Mouse (Mus musculus) liver, embryonic 16.5 days (tissue): ENCODE measurements around the gene AL731706.2. TPM values are rescaled to one million over a fixed set of nuclear protein-coding genes. Genes with fewer than 3 reads are reported as not detected.
"Not testable (repeated sequence)": the region's sequence is repeated elsewhere in the genome, so short reads cannot be mapped to it uniquely, and the experiment has no call there.

Experiments used
- ATAC-seq: fragments of 200-750 bp; cut with Nextera tagmentation; 2 replicates; pipeline ENCODE4 v1.8.0; 2017; ENCODE audit warnings: low read depth, mild to moderate bottlenecking, moderate number of reproducible peaks, moderate library complexity
- H3K27ac ChIP-seq: fragments of 300-500 bp; sonication (generic); 2 replicates; pipeline ENCODE4 v1.5.1; 2014; ENCODE audit warnings: mild to moderate bottlenecking, low read length
- H3K27me3 ChIP-seq: fragments of 300-500 bp; sonication (generic); 2 replicates; pipeline ENCODE4 v1.6.1; 2014; ENCODE audit warnings: low read depth, low read length, mixed read lengths; ENCODE audit not compliant: control insufficient read depth, insufficient read depth
- H3K36me3 ChIP-seq: fragments of 300-500 bp; sonication (generic); 2 replicates; pipeline ENCODE4 v1.6.1; 2014; ENCODE audit warnings: mild to moderate bottlenecking; ENCODE audit not compliant: control insufficient read depth, insufficient read depth
- H3K4me1 ChIP-seq: fragments of 300-500 bp; sonication (generic); 2 replicates; pipeline ENCODE4 v1.6.1; 2014; ENCODE audit warnings: low read depth, low read length, mixed read lengths; ENCODE audit not compliant: control insufficient read depth
- H3K4me2 ChIP-seq: fragments of 300-500 bp; sonication (generic); 2 replicates; pipeline ENCODE4 v1.6.1; 2014; ENCODE audit warnings: low read depth, low read length, mixed read lengths
- H3K4me3 ChIP-seq: fragments of 300-500 bp; sonication (generic); 2 replicates; pipeline ENCODE4 v1.5.1; 2014; ENCODE audit warnings: low read depth, mild to moderate bottlenecking, low read length
- H3K9ac ChIP-seq: fragments of 300-500 bp; sonication (generic); 2 replicates; pipeline ENCODE4 v1.6.1; 2014; ENCODE audit warnings: low read depth, low read length
- H3K9me3 ChIP-seq: fragments of 300-500 bp; sonication (generic); replicated peaks from 2 replicates; pipeline ENCODE4 v1.6.1; 2016; ENCODE audit warnings: low read length; ENCODE audit not compliant: control insufficient read depth
- WGBS: fragments of 180-500 bp; shearing (Covaris S2); extraction: QIAGEN DNeasy Blood & Tissue Kit; methylation state at CpG from one replicate; pipeline ENCODE4 v1.1.7; 2014; ENCODE audit not compliant: insufficient replicate concordance; 5-methylcytosine and 5-hydroxymethylcytosine counted together
- polyA plus RNA-seq: library from polyadenylated mRNA; unstranded; fragments of >200 nt; fragmentation: Nextera tagmentation; extraction: Ambion mirVana; gene quantifications from 2 replicates; pipeline ENCODE4 v1.2.1, GENCODE M21; 2015

AL731706.2 gene
- polyA plus RNA-seq, 1 experiment from 2014 or later: 14.6 TPM

DNA sequence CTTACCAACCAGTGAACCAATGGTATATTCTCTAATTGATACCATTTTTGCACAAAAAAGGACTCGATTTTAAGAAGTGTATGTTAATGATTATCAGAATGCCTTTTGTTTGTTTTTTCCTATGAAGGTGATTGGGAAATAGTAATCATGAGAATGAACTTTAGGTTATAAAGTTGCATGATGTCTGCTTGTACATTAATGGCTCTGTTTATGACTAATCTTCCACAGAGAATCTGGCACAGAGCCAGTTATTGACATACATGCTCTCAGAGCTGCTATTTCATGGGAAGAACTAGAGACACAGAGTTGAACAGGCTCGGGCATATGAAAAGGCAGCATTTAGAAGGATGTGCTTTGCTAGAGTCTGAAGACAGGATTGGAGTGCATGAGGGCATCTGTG lies 10.7 kb upstream of the AL731706.2 start:
- H3K27ac ChIP-seq: no peak overlapping the region
- 61% methylated on average over 2 of the region's 2 CpGs for WGBS
- no peaks in the 10 kb centered on the region for H3K27me3 ChIP-seq
- H3K4me1 ChIP-seq: peaks cover 8% of the 10 kb centered on the region
- no peak overlapping the region for H3K4me3 ChIP-seq
- no peak for ATAC-seq
- no peaks in the 10 kb centered on the region for H3K36me3 ChIP-seq
- no peak overlapping the region for H3K4me2 ChIP-seq
- no peak overlapping the region for H3K9ac ChIP-seq
- H3K9me3 ChIP-seq: no peaks in the 10 kb centered on the region

GRCm38 (mm10) chr2:136894494-136894893 lies 9.0 kb upstream of the AL731706.2 start:
- Histone ChIP-seq H3K36me3 (no peaks in the 10 kb centered on the region), H3K4me2 (no peak overlapping the region), H3K27me3 (no peaks in the 10 kb centered on the region), H3K9me3 (no peaks in the 10 kb centered on the region), H3K4me1 (peaks cover 14% of the 10 kb centered on the region), H3K27ac (no peak overlapping the region), H3K4me3 (no peak overlapping the region), H3K9ac (no peak overlapping the region)
- WGBS: 41% methylated on average over 2 of the region's 2 CpGs
- no peak for ATAC-seq

DNA sequence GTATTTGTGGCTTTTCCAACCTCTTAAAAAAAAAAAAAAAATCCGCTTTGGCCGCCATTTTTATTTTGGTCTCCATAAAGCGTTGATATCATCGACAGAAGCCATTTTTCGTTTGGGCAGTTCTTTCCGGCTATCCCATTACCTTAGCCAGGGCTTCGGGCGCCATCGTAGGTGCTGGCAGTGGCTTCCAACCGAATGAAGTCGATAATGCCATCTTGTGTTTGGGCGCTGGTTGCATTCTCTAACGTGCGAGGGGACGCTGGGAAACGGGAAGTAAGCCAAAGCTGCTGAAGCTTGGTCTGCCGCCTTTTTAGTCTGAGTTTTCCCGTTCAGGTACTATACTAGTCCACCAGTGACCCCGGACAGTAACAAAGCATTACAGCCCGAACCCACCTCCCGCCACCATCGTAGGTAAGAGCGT lies 6.5 kb upstream of the AL731706.2 start:
- WGBS: 0% methylated on average over 23 of the region's 23 CpGs
- ATAC-seq: peak; percentile 64
- Histone ChIP-seq H3K36me3 (no peaks in the 10 kb centered on the region), H3K4me2 (peak overlapping the region; percentile 49), H3K4me3 (peak overlapping the region; percentile 96), H3K27me3 (no peaks in the 10 kb centered on the region), H3K4me1 (peaks cover 14% of the 10 kb centered on the region), H3K9ac (peak overlapping the region; percentile 87), H3K9me3 (no peaks in the 10 kb centered on the region), H3K27ac (peak overlapping the region; percentile 97)

- Histone ChIP-seq H3K36me3 (no peaks in the 10 kb centered on the region), H3K27ac (peak within 1 kb of the TSS; percentile 97), H3K9ac (peak within 1 kb of the TSS; percentile 87), H3K4me2 (peak within 1 kb of the TSS; percentile 53), H3K4me1 (peaks cover 13% of the 10 kb centered on the region), H3K4me3 (peak within 1 kb of the TSS; percentile 96), H3K9me3 (no peaks in the 10 kb centered on the region), H3K27me3 (no peaks in the 10 kb centered on the region)
- peak; percentile 93 for ATAC-seq
- under 1% methylated on average over 49 of the region's 49 CpGs for WGBS
These were observed 5.8 kb upstream of the AL731706.2 start, which contains the start of the genes Slx4ip, AL731706.1 and Mkks for GRCm38 (mm10) chr2:136891068-136891950. Slx4ip (plus strand) TSS chr2:136891218. AL731706.1 (minus strand) TSS chr2:136891389. Mkks (minus strand) TSS chr2:136891389.

DNA sequence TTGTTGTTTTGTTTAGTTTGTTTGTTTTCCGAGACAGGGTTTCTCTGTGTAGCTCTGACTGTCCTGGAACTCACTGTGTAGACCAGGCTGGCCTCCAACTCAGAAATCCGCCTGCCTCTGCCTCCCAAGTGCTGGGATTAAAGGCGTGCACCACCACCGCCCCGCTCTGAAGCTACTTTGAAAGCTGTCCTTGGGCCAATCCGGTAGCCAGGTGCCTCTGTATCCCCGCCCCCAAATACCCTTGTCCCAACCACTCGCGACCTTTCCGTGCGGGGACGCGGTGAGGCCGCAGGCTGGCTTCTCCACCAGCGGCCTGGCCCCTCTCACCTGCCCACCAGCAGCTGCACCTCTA lies 5.2 kb upstream of the AL731706.2 start:
- peak overlapping the region; percentile 97 for H3K27ac ChIP-seq
- H3K4me2 ChIP-seq: peak overlapping the region; percentile 53
- H3K9me3 ChIP-seq, H3K27me3 ChIP-seq, H3K36me3 ChIP-seq: not testable (repeated sequence)
- peaks cover 11% of the 10 kb centered on the region for H3K4me1 ChIP-seq
- 3% methylated on average over 15 of the region's 15 CpGs for WGBS
- H3K4me3 ChIP-seq: peak overlapping the region; percentile 96
- ATAC-seq: peak; percentile 71
- H3K9ac ChIP-seq: peak overlapping the region; percentile 87

GRCm38 (mm10) chr2:136886846-136887245 lies 1.4 kb upstream of the AL731706.2 start:
- Histone ChIP-seq H3K9ac (no peak overlapping the region), H3K27ac (no peak overlapping the region), H3K36me3 (peaks cover 4% of the 10 kb centered on the region), H3K27me3 (no peaks in the 10 kb centered on the region), H3K4me1 (peaks cover 6% of the 10 kb centered on the region), H3K4me3 (no peak overlapping the region), H3K9me3 (no peaks in the 10 kb centered on the region), H3K4me2 (no peak overlapping the region)
- ATAC-seq: no peak
- 62% methylated on average over 4 of the region's 4 CpGs for WGBS

GRCm38 (mm10) chr2:136854543-136855388 lies 30.7 kb downstream of the AL731706.2 start:
- no peak for ATAC-seq
- Histone ChIP-seq H3K9me3 (no peaks in the 10 kb centered on the region), H3K9ac (no peak overlapping the region), H3K27me3 (no peaks in the 10 kb centered on the region), H3K4me1 (no peaks in the 10 kb centered on the region), H3K4me3 (no peak overlapping the region), H3K4me2 (no peak overlapping the region), H3K36me3 (no peaks in the 10 kb centered on the region), H3K27ac (no peak overlapping the region)
- WGBS: 47% methylated on average over 5 of the region's 5 CpGs

DNA sequence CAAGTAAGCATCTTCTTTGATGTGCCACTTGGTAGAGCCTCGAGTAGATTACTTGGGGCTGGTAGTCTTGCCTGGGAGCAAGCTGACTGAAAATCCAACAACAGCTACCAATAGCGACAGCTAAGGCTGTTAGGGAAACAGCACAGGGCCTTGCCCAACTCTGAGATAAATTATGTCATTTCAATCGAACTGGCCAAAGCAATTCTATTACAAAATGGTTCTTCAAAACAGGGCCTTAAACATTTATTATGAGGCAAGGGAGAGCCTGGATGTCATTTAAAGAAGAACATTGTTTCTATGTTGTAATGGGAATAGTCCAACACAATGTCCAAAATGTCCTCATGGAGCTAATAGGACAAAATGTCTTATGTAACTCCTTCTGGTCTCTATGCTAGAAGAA lies 35.1 kb downstream of the AL731706.2 start:
- no peak overlapping the region for H3K4me2 ChIP-seq

More for the DNA sequence above, 35.1 kb downstream of the AL731706.2 start:
- Histone ChIP-seq H3K27me3 (no peaks in the 10 kb centered on the region), H3K4me1 (no peaks in the 10 kb centered on the region), H3K9me3 (no peaks in the 10 kb centered on the region), H3K9ac (no peak overlapping the region), H3K4me3 (no peak overlapping the region), H3K36me3 (no peaks in the 10 kb centered on the region), H3K27ac (no peak overlapping the region)
- WGBS: 38% methylated on average over 3 of the region's 3 CpGs
- ATAC-seq: no peak
